Mouse (Mus musculus) ES-Bruce4 (cell line): ENCODE data around the gene Nt5c3b. TPM values are rescaled to one million over a fixed set of nuclear protein-coding genes. Genes with fewer than 3 reads are reported as not detected.

ENCODE experiments used
- H3K27ac ChIP-seq: 2 replicates; pipeline ENCODE4 v1.5.1; 2012; ENCODE audit warnings: low read length, inconsistent platforms; ENCODE audit not compliant: insufficient read depth
- H3K27me3 ChIP-seq: 2 replicates; pipeline ENCODE4 v1.6.1; 2012; ENCODE audit warnings: mild to moderate bottlenecking, low read length, inconsistent platforms; ENCODE audit not compliant: control insufficient read depth, poor library complexity, insufficient read depth, severe bottlenecking
- H3K36me3 ChIP-seq: 2 replicates; pipeline ENCODE4 v1.6.1; 2012; ENCODE audit warnings: inconsistent platforms, mild to moderate bottlenecking, low read length, moderate library complexity; ENCODE audit not compliant: control insufficient read depth, poor library complexity, insufficient read depth, severe bottlenecking
- H3K4me1 ChIP-seq: one replicate; pipeline ENCODE4 v1.8.1; 2011; ENCODE audit warnings: low read length; ENCODE audit not compliant: control insufficient read depth, insufficient read depth
- H3K4me3 ChIP-seq: 2 replicates; pipeline ENCODE4 v1.5.1; 2011; ENCODE audit warnings: low read depth, mild to moderate bottlenecking, low read length
- H3K9ac ChIP-seq: 2 replicates; pipeline ENCODE4 v1.6.1; 2012; ENCODE audit warnings: low read depth, mild to moderate bottlenecking, inconsistent platforms; ENCODE audit not compliant: poor library complexity, severe bottlenecking
- H3K9me3 ChIP-seq: replicated peaks from 2 replicates; pipeline ENCODE4 v1.6.1; 2012; ENCODE audit warnings: mild to moderate bottlenecking, low read length, inconsistent platforms; ENCODE audit not compliant: control insufficient read depth, poor library complexity, insufficient read depth, severe bottlenecking
- CTCF ChIP-seq: IDR thresholded peaks from one replicate; pipeline ENCODE4 v1.8.1; 2011; ENCODE audit warnings: low read depth, low read length
- EP300 ChIP-seq: IDR thresholded peaks from 2 replicates; pipeline ENCODE4 v1.6.1; 2011; ENCODE audit warnings: low read depth, low read length; ENCODE audit not compliant: insufficient read depth
- POLR2A ChIP-seq: IDR thresholded peaks from one replicate; pipeline ENCODE4 v1.8.1; 2011; ENCODE audit warnings: low read length; ENCODE audit not compliant: insufficient read depth
- polyA plus RNA-seq: library from polyadenylated mRNA; stranded (reverse); fragments of >200 nt; gene quantifications from 2 replicates; pipeline ENCODE4 v1.2.4, GENCODE M21; 2011; ENCODE audit warnings: low read depth; ENCODE audit not compliant: missing spikeins, insufficient read depth, insufficient read length

Nt5c3b gene
- polyA plus RNA-seq, 1 experiment, result 44.6 TPM

DNA sequence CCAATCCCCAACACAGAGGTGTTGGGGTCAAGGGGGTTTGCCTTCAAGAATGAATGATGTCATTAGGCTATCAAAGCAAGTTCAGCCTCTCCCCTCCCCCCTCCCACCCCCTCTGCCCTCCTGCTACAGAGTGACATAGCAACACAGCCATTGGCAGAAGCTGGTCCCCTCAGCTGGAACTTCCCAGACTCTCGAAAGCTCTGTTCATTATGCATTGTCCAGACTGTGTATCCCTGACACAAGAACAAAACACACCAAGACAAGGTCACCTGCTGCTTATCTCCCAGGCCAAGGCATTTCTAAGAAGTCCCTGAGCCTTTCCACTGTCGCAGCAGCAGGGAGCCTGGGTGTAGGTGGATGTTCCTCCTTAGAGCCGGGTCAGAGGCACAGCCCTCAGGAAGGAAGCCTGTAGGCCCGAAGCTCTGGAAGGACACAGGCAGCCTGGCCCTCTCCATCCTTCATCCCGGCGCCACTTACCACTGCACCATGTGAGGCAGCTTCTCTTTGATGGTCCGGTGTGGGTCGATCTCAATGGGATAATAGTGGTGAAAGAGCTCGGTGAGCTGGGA is 5.8 kb downstream of the Nt5c3b start:
- Histone ChIP-seq H3K27me3 (no peaks in the 10 kb centered on the region), H3K9ac (no peak overlapping the region), H3K4me3 (no peak overlapping the region), H3K4me1 (peaks cover 10% of the 10 kb centered on the region), H3K27ac (no peak overlapping the region), H3K36me3 (no peaks in the 10 kb centered on the region), H3K9me3 (no peaks in the 10 kb centered on the region)
- TF ChIP-seq CTCF, result no peak
- no peak for TF ChIP-seq EP300

DNA sequence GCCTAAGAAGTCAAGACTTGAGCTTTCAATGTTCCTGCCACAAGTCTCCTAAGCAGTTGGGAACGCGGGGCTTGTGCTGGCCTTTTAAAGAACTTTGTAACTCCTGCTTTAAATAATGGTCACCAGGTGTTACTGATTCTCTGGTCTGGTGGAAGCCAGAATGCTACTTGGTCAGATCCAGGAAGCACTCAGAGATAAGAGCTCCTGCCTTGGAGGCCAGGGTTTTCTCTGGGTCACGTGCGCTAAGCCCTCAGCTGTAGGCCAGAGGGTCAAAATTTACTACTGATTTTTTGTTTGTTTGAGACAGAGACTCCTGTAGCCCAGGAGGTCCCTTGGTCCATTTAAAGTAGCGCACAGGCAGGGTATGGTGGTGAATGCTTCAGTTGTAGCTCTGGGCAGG is 9.6 kb downstream of the Nt5c3b start:
- H3K27me3 ChIP-seq, result no peaks in the 10 kb centered on the region
- no peak overlapping the region for H3K27ac ChIP-seq
- H3K9ac ChIP-seq, result no peak overlapping the region
- TF ChIP-seq EP300 (no peak), CTCF (no peak), POLR2A (no peak)
- H3K9me3 ChIP-seq, result no peaks in the 10 kb centered on the region
- no peaks in the 10 kb centered on the region for H3K36me3 ChIP-seq
- no peak overlapping the region for H3K4me3 ChIP-seq
- H3K4me1 ChIP-seq, result peaks cover 8% of the 10 kb centered on the region

DNA sequence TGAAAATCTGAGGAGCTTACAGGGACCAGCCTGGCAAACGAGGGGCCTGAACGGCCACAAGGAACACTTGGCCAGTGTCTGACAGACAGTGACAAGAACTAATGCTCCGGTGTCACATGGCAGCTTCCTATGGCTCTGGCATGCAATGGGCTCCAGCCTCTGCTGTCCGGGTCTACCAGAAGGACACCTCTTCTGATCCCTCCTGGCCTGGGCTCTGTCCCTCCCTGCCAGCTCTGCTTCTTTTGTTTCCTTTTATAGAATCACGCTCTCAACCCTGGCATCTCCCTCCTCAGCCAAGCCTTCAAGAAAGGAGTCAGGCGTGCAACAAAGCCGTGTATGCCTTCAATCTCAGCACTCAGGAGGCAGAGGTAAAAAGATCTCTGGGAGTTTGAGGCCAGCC is 11.6 kb downstream of the Nt5c3b start:
- Histone ChIP-seq H3K9ac (no peak overlapping the region), H3K27me3 (no peaks in the 10 kb centered on the region), H3K9me3 (no peaks in the 10 kb centered on the region), H3K36me3 (no peaks in the 10 kb centered on the region), H3K4me1 (peaks cover 10% of the 10 kb centered on the region), H3K27ac (no peak overlapping the region), H3K4me3 (no peak overlapping the region)
- TF ChIP-seq EP300 (no peak), POLR2A (no peak), CTCF (no peak)

DNA sequence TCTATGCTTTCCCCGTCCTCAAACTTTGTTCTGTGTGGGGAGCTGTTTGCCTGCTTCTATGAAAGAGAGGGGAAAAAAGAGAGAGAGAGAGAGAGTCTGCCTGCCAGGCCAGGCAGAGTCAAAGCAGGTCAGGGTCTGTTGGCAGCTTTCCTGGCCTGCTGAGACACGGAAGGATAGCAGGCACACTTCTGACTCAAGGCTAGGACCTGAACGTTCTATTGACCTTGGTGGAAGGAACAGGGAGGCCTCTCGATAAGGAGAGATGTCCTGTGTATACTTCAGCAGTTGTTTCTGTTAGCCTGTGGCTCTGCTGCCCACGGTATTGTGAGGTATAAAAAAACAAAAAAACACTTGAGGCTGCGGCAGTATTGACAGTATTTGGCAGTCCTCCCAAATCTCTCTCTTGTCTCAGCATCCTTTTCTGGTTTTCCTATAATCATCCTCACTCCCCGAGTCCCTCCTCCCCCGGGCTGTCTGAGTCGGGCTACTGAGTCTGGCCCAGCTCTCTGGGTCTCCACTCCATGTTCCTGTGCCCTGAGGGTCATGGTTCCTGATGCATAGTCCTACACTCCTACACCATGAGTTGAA is 12.9 kb downstream of the Nt5c3b start:
- no peaks in the 10 kb centered on the region for H3K27me3 ChIP-seq
- no peak overlapping the region for H3K27ac ChIP-seq
- TF ChIP-seq EP300, result no peak
- no peak for TF ChIP-seq POLR2A
- no peak for TF ChIP-seq CTCF
- H3K9ac ChIP-seq, result no peak overlapping the region
- no peaks in the 10 kb centered on the region for H3K9me3 ChIP-seq
- H3K36me3 ChIP-seq, result no peaks in the 10 kb centered on the region
- peaks cover 3% of the 10 kb centered on the region for H3K4me1 ChIP-seq
- H3K4me3 ChIP-seq, result no peak overlapping the region

DNA sequence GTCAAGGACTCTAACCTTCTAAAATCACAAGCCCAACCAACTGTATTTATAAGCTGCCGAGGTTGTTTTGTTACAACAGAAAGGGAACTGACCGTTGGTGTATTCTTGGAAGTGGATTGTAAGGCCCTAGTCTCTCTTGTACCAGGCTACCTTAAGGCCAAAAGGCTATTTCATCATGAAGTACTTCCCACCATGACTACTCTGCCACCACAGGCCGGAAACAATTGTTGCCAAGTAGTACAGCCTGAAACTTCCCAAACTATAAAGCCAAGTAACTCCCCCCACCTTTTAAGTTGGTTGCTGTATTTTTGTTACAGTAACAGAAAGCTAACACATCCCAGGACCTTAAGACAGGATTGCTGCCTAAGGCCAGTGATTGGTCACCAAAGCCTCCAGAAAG is 14.8 kb downstream of the Nt5c3b start:
- no peak overlapping the region for H3K9ac ChIP-seq
- no peaks in the 10 kb centered on the region for H3K27me3 ChIP-seq
- H3K9me3 ChIP-seq, result no peaks in the 10 kb centered on the region
- TF ChIP-seq POLR2A (no peak), EP300 (no peak), CTCF (no peak)
- no peak overlapping the region for H3K27ac ChIP-seq
- H3K36me3 ChIP-seq, result no peaks in the 10 kb centered on the region
- H3K4me1 ChIP-seq, result peaks cover 6% of the 10 kb centered on the region
- no peak overlapping the region for H3K4me3 ChIP-seq

DNA sequence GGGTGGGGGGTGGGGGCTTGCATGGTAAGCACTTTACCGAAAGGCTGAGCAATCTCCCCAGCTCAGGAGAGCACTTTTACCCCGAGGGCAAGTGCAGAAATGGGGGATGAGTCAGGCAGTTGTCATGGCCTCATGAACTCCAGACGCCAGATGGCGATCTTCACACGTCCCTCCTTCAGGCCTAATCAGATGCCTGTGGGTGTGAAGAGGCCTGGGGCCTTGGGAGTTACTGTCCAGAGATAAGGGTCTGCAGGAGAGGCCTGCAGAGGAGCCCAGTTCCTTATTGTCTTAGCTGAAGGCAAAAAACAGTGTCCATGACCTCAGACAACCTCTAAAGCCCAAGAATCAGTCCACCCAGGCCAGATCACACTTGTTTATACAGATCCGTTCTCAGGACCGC is 15.8 kb downstream of the Nt5c3b start:
- no peaks in the 10 kb centered on the region for H3K9me3 ChIP-seq
- 0 out of 2 replicates have a peak overlapping the region, but pooled peaks have one; percentile 4 for H3K9ac ChIP-seq
- peaks cover 12% of the 10 kb centered on the region for H3K4me1 ChIP-seq
- TF ChIP-seq EP300 (peak; percentile 72; the same call in 1 of the 2 replicates), CTCF (peak; percentile 90), POLR2A (no peak)
- H3K27me3 ChIP-seq, result no peaks in the 10 kb centered on the region
- H3K4me3 ChIP-seq, result no peak overlapping the region
- no peaks in the 10 kb centered on the region for H3K36me3 ChIP-seq
- H3K27ac ChIP-seq, result no peak overlapping the region
